Mouse (Mus musculus): ENCODE results near the gene Gsap. TPM values are rescaled to one million over a fixed set of nuclear protein-coding genes. Genes with fewer than 3 reads are reported as not detected.
A peak's percentile ranks its signal among the peaks of the same experiment; 100 is the strongest.

Gene Gsap
- polyA plus RNA-seq, 1 experiment from 2014 or later: 2.9 TPM

DNA sequence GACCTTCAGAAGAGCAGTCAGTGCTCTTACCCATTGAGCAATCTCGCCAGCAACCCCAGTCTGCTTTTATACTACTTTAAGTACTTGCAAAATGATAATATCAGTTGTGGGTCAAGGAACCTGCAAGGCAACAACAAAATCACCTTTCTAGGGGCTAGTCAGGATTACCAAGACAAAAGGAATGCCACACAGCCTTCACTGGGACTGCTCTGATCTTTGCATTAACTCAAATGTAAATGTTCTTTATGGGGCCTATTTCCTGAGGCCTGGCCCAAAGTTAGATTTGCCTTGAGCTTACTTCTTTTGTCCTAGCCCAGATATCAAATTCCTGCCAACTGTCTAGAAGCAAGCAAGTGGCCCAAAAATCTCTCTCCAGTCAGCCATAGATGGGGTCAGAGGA, 58.5 kb downstream of the Gsap start:
- Histone ChIP-seq H3K27me3 (no peaks in the 10 kb centered on the region), H3K9me3 (no peaks in the 10 kb centered on the region), H3K9ac (no peak overlapping the region), H3K4me1 (0 out of 2 replicates have a peak, but pooled peaks cover 4% of the 10 kb centered on the region), H3K27ac (no peak overlapping the region), H3K4me3 (no peak overlapping the region), H3K36me3 (no peaks in the 10 kb centered on the region), H3K4me2 (no peak overlapping the region)
- 84% methylated on average over 1 of the region's 1 CpGs for WGBS
- no peak for ATAC-seq (ENCODE audit: insufficient number of reproducible peaks, insufficient read depth, low FRiP score, low TSS enrichment, low read depth)

DNA sequence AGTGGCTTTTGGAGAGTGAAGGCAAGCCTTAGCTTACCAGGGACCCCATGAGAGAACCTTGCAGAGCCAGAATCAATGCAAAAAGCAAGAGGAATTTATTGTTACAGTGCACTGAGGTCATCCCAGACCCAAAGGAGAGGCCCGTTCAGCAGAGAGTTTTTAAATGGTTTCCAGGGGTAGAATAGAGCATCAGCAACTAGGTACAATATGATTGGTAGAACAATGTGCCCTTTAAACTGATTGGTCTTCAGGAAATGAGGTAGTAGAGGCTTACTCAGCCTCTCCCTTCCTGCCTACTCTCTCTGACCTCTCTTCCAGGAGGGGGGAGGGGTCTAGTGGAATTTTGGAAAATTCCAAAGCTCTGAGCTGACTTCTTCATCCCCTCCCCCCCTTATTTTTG, 59.2 kb downstream of the Gsap start:
- no peaks in the 10 kb centered on the region for H3K27me3 ChIP-seq
- 0 out of 2 replicates have a peak, but pooled peaks cover 4% of the 10 kb centered on the region for H3K4me1 ChIP-seq
- WGBS: 75% methylated on average over 1 of the region's 1 CpGs
- no peak overlapping the region for H3K4me3 ChIP-seq
- no peaks in the 10 kb centered on the region for H3K36me3 ChIP-seq
- H3K4me2 ChIP-seq: no peak overlapping the region
- no peak for ATAC-seq (ENCODE audit: insufficient number of reproducible peaks, insufficient read depth, low FRiP score, low TSS enrichment, low read depth)
- H3K9me3 ChIP-seq: no peaks in the 10 kb centered on the region
- no peak overlapping the region for H3K9ac ChIP-seq
- H3K27ac ChIP-seq: no peak overlapping the region

DNA sequence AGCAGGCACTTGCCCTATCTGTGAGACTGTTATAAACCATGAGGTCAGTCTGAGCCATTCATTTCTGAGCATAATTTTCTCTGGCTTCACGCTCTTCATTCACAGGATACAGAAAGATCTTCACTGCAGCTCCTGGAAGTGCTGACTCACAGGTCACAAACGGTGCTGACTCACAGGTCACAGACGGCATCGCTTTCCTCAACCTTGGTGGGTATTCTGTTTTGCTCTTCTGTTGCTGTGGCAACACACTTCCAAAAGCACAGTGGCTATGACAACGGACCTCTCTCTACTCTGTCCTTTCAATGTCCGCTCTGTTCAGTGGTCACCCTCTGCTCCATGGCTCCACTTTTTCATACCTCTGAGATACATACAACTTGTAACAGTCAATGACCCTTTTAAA, 60.7 kb downstream of the Gsap start:
- Histone ChIP-seq H3K9ac (no peak overlapping the region), H3K4me3 (no peak overlapping the region), H3K4me1 (0 out of 2 replicates have a peak, but pooled peaks cover 4% of the 10 kb centered on the region), H3K27ac (no peak overlapping the region), H3K36me3 (no peaks in the 10 kb centered on the region), H3K27me3 (no peaks in the 10 kb centered on the region), H3K9me3 (no peaks in the 10 kb centered on the region), H3K4me2 (no peak overlapping the region)
- ATAC-seq (ENCODE audit: insufficient number of reproducible peaks, insufficient read depth, low FRiP score, low TSS enrichment, low read depth): no peak
- 82% methylated on average over 6 of the region's 6 CpGs for WGBS

DNA sequence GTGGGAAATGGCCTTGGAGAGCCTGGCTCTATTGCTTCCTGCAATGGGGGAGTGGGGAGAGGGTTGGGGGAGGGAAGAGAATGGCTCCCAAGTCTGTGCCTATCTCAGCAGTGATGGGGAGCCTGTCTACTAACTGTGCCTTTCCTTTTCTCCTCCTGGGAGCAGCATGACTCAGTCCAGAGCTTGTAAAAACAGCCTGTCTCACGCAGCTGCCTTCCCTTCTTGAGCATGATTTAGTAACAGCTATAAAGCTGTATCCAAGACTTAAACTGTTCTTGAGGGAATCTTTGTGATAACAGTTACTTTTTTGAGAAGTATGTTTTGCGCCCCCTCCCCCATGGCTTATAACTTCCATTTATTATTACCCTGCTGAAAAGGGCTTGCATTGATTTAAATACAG, 61.9 kb downstream of the Gsap start:
- Histone ChIP-seq H3K4me2 (no peak overlapping the region), H3K4me1 (0 out of 2 replicates have a peak, but pooled peaks cover 4% of the 10 kb centered on the region), H3K27me3 (no peaks in the 10 kb centered on the region), H3K27ac (no peak overlapping the region), H3K9me3 (no peaks in the 10 kb centered on the region), H3K36me3 (no peaks in the 10 kb centered on the region), H3K9ac (no peak overlapping the region), H3K4me3 (no peak overlapping the region)
- no peak for ATAC-seq (ENCODE audit: insufficient number of reproducible peaks, insufficient read depth, low FRiP score, low TSS enrichment, low read depth)
- WGBS: 87% methylated on average over 2 of the region's 2 CpGs

DNA sequence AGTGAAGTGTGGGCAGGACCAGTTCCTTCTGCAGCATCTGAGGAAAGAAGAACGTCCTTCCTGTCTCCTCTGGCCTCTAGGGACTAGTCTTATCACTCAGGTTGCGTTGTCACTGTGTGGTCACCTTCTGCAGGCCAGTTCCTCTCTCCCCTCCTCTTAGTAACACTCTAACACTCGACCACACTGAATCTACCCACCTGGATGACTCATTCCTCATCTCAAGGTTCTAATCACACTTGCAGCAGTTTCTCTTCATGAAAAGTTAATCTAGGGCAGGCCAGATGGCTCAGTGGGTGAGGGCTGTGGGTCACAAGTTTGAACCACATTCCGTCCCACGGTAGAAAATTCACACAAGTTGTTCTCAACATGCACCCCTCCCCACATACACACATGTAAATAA, 62.8 kb downstream of the Gsap start:
- H3K27ac ChIP-seq: no peak overlapping the region

DNA sequence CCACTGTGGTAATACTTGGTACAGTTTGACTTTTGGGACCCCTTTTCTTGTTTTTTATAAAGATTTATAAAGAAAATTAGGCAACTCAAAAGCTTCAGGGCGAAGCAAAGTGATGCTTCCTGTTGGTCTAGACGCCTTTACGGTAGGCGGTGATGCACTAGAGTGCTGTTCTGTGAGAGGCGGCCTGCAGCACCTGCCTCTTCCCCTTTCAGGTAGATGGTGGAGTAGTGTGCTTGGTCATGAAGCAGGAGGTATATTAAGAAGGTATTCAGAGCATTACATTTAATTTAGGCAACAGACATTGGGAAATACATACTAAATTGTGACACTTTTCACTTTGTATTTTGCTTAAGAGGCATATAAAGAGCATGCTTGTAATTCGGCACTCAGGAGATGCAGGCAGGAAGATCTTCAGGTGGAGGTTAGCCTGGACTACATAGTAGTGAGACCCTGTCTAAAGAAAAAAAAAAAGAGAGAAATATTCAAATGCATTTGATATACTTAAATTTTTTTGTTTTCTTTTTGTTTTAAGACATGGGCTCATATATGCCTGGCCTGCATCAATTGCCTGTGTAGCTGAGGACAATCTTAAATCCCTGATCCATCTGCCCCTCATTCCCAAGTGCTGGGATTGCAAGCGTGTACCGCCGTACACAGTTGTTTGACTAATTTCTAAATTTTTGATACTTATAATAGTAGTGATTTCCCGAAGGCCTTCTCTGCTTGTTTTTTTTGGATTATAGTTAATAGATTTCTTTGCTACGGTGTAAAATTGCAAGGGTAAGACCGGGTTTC, 68.9 kb downstream of the Gsap start:
- Histone ChIP-seq H3K4me1 (0 out of 2 replicates have a peak, but pooled peaks cover 6% of the 10 kb centered on the region), H3K36me3 (no peaks in the 10 kb centered on the region), H3K4me2 (no peak overlapping the region), H3K27me3 (no peaks in the 10 kb centered on the region), H3K4me3 (no peak overlapping the region), H3K27ac (no peak overlapping the region), H3K9ac (no peak overlapping the region), H3K9me3 (no peaks in the 10 kb centered on the region)
- WGBS: 87% methylated on average over 12 of the region's 12 CpGs
- no peak for ATAC-seq (ENCODE audit: insufficient number of reproducible peaks, insufficient read depth, low FRiP score, low TSS enrichment, low read depth)

More for the DNA sequence above, 62.8 kb downstream of the Gsap start:
- ATAC-seq (ENCODE audit: insufficient number of reproducible peaks, insufficient read depth, low FRiP score, low TSS enrichment, low read depth): no peak
- WGBS: 73% methylated on average over 5 of the region's 5 CpGs
- no peaks in the 10 kb centered on the region for H3K27me3 ChIP-seq
- no peak overlapping the region for H3K9ac ChIP-seq
- H3K36me3 ChIP-seq: no peaks in the 10 kb centered on the region
- no peaks in the 10 kb centered on the region for H3K9me3 ChIP-seq
- H3K4me2 ChIP-seq: no peak overlapping the region
- no peak overlapping the region for H3K4me3 ChIP-seq
- 0 out of 2 replicates have a peak, but pooled peaks cover 4% of the 10 kb centered on the region for H3K4me1 ChIP-seq

DNA sequence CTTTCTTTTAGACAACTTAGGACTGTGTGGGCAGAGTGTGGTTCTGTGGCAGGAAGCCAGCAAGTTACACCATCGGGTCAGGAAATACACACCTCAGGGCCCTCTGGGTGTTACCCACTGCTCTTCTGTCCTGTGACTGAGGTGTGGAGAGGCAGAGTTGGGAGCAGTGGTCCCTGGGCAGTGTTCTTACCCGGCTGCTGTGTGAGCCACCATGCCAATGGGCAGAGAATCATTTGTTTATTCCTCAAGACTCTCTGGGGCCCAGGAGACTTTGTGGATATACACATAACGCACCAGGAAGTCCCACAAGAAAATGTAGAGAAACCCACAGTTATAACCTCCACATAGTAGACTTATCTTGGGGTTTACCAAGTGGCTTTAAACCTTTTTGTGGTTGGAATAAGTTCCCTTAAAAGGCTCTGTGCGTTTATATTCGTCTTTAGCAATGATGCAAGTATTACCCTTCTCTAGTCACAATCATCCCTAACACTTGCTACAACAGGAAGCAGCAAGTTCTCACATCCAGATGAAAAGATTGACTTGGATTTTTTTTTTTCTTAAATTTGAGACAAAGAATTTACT, 69.6 kb downstream of the Gsap start:
- no peak overlapping the region for H3K4me3 ChIP-seq
- no peak overlapping the region for H3K9ac ChIP-seq
- no peak for ATAC-seq (ENCODE audit: insufficient number of reproducible peaks, insufficient read depth, low FRiP score, low TSS enrichment, low read depth)
- H3K4me2 ChIP-seq: no peak overlapping the region
- H3K27ac ChIP-seq: no peak overlapping the region
- peaks cover 7% of the 10 kb centered on the region; the same call in 1 of the 2 replicates for H3K4me1 ChIP-seq
- no peaks in the 10 kb centered on the region for H3K9me3 ChIP-seq
- H3K36me3 ChIP-seq: no peaks in the 10 kb centered on the region
- 81% methylated on average over 5 of the region's 5 CpGs for WGBS
- H3K27me3 ChIP-seq: no peaks in the 10 kb centered on the region

DNA sequence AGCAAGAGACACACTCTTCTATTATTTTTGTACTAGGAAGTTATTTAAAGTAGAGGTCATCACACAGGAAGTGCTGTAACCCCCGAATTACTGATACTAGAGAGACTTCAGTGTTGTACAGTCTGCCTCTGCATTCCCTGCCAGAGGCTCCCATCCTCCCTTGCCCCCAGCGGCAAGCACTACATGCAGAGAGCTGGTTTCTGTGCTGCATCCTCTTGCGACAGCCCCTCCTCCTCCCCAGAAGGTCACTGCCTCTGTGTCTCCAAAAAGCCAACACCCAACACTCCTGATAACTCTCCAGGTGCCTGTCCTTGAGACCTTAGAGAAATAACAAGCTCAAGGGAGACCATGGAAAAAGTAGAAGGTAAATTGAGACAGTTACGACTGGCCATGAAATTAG, 71.1 kb downstream of the Gsap start:
- WGBS: 42% methylated on average over 4 of the region's 4 CpGs
- Histone ChIP-seq H3K4me1 (peaks cover 22% of the 10 kb centered on the region), H3K27ac (no peak overlapping the region), H3K4me2 (no peak overlapping the region), H3K27me3 (no peaks in the 10 kb centered on the region), H3K9me3 (no peaks in the 10 kb centered on the region), H3K4me3 (no peak overlapping the region), H3K36me3 (no peaks in the 10 kb centered on the region), H3K9ac (no peak overlapping the region)
- no peak for ATAC-seq (ENCODE audit: insufficient number of reproducible peaks, insufficient read depth, low FRiP score, low TSS enrichment, low read depth)

DNA sequence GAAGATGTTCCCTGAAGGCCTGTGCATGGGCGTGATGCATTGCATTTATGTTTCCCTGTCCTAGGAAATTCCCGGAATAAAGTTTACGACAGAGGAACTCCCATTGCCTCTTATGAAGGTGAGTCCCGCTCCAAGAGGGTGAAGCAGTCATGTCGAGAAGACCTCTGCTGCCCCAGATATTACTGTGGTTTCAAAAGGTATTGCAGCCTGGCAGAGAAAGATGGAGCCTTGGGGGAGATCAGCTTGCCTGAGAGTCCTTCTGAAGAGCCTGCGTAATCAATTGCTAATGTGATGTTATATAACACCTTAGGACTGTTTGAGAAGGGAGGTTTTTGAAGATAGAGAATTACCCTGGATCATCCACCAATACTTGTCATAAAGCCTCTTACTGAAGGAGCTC, 71.8 kb downstream of the Gsap start:
- Histone ChIP-seq H3K27ac (no peak overlapping the region), H3K4me3 (no peak overlapping the region), H3K9ac (no peak overlapping the region), H3K4me1 (peaks cover 25% of the 10 kb centered on the region), H3K4me2 (no peak overlapping the region), H3K9me3 (no peaks in the 10 kb centered on the region), H3K27me3 (no peaks in the 10 kb centered on the region), H3K36me3 (no peaks in the 10 kb centered on the region)
- WGBS: 70% methylated on average over 6 of the region's 6 CpGs
- ATAC-seq (ENCODE audit: insufficient number of reproducible peaks, insufficient read depth, low FRiP score, low TSS enrichment, low read depth): no peak

DNA sequence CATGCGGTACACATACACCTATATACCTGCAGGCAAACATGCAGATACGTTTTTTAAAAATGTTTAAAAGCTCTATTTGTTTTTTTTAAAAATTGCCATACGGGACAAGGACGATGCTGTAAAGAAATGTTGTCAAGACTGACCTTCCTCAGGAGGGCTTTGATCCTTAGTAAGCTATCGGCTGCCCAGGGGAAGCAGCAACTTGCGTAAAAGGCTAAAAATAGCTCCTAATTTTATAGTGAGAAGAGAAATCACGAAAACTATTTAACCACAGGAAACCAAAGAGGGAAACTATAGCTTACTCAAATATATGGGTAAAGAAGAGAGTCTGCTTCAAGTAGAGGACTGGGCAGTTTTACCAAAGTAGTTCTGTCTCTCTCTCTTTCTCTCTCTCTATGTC, 74.7 kb downstream of the Gsap start:
- Histone ChIP-seq H3K9ac (no peak overlapping the region), H3K9me3 (no peaks in the 10 kb centered on the region), H3K36me3 (no peaks in the 10 kb centered on the region), H3K4me3 (no peak overlapping the region), H3K27ac (no peak overlapping the region; the same call in 1 of the 2 replicates), H3K4me1 (peaks cover 33% of the 10 kb centered on the region), H3K4me2 (no peak overlapping the region), H3K27me3 (no peaks in the 10 kb centered on the region)
- no peak for ATAC-seq (ENCODE audit: insufficient number of reproducible peaks, insufficient read depth, low FRiP score, low TSS enrichment, low read depth)
- WGBS: 57% methylated on average over 7 of the region's 7 CpGs

DNA sequence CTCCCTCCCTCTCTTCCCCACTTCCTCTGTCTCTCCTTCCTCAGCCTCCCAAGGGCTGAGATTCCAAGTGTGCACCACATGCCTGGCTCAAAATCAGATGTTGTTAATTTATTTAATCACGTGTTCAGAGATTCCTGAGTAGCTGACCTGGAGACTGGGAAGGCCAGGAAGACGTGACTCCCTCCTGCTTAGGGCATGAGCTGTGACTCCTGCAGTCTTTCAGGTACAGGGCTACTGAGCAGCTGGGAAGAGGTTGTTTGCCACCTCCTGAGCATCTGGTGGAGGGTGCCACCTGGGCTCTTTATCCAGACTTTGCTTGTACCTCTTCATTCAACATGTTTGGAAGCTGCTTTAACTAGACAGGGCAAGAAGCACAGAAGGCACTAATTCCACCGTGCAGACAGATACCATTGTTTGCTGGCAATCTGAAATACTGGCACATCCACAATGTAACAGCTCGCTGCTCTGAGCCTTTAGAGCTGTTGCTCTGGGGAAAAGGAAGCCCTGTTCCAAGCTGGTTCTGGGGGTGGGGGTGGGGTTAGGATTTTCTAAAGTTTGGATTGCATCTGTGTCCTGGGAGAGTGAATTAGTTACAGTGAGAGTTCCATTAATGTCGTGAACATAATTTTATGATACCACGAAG, 75.3 kb downstream of the Gsap start:
- no peaks in the 10 kb centered on the region for H3K36me3 ChIP-seq
- WGBS: 24% methylated on average over 6 of the region's 6 CpGs
- H3K9ac ChIP-seq: no peak overlapping the region
- peaks cover 33% of the 10 kb centered on the region for H3K4me1 ChIP-seq
- ATAC-seq (ENCODE audit: insufficient number of reproducible peaks, insufficient read depth, low FRiP score, low TSS enrichment, low read depth): no peak
- H3K4me2 ChIP-seq: no peak overlapping the region; the same call in 1 of the 2 replicates
- no peak overlapping the region for H3K4me3 ChIP-seq
- H3K9me3 ChIP-seq: no peaks in the 10 kb centered on the region
- H3K27ac ChIP-seq: peak overlapping the region; percentile 57
- H3K27me3 ChIP-seq: no peaks in the 10 kb centered on the region

Data from embryonic facial prominence, embryonic 13.5 days (tissue).